Mouse (Mus musculus): ENCODE results near the gene Rnf224. TPM values are rescaled to one million over a fixed set of nuclear protein-coding genes. Genes with fewer than 3 reads are reported as not detected.

The Rnf224 gene
- not detected in 2 replicates for polyA plus RNA-seq (2014; fragmentation: Nextera tagmentation; extraction: Ambion mirVana)

- Histone ChIP-seq H3K27me3 (ENCODE audit: control insufficient read depth, insufficient read depth, low read length) (peaks cover 8% of the 10 kb centered on the region), H3K4me3 (ENCODE audit: low read depth, low read length) (no peak within 1 kb of the TSS), H3K36me3 (replicated peaks; ENCODE audit: control insufficient read depth, insufficient read depth, low read depth, low read length) (no peaks in the 10 kb centered on the region), H3K9me3 (replicated peaks; ENCODE audit: control insufficient read depth, low read length) (no peaks in the 10 kb centered on the region), H3K4me2 (ENCODE audit: low read depth, low read length) (no peak within 1 kb of the TSS), H3K27ac (replicated peaks; ENCODE audit: low read depth, low read length) (no peak within 1 kb of the TSS), H3K4me1 (ENCODE audit: control insufficient read depth, insufficient read depth, low read length) (peaks cover 4% of the 10 kb centered on the region; the same call in 1 of the 2 replicates), H3K9ac (replicated peaks; ENCODE audit: low read length) (no peak within 1 kb of the TSS)
- no peak for DNase-seq (ENCODE audit: low spot score)
- 36% methylated on average over 8 of the region's 8 CpGs for WGBS
- no peak for ATAC-seq (replicated peaks; ENCODE audit: insufficient number of reproducible peaks, low FRiP score, low TSS enrichment, low read depth)
Observed at GRCm38 (mm10) chr2:25236614-25237013, at the start of gene Rnf224. Gene Rnf224 (minus strand): TSS chr2:25236787.

- Histone ChIP-seq H3K4me2 (ENCODE audit: low read depth, low read length) (no peak overlapping the region), H3K9me3 (replicated peaks; ENCODE audit: control insufficient read depth, low read length) (no peaks in the 10 kb centered on the region), H3K9ac (replicated peaks; ENCODE audit: low read length) (no peak overlapping the region), H3K27me3 (ENCODE audit: control insufficient read depth, insufficient read depth, low read length) (peaks cover 34% of the 10 kb centered on the region), H3K36me3 (replicated peaks; ENCODE audit: control insufficient read depth, insufficient read depth, low read depth, low read length) (peaks cover 10% of the 10 kb centered on the region), H3K4me1 (ENCODE audit: control insufficient read depth, insufficient read depth, low read length) (no peaks in the 10 kb centered on the region), H3K27ac (replicated peaks; ENCODE audit: low read depth, low read length) (no peak overlapping the region), H3K4me3 (ENCODE audit: low read depth, low read length) (no peak overlapping the region)
- ATAC-seq (replicated peaks; ENCODE audit: insufficient number of reproducible peaks, low FRiP score, low TSS enrichment, low read depth) (no peak), DNase-seq (ENCODE audit: low spot score) (no peak)
- WGBS, result 83% methylated on average over 1 of the region's 1 CpGs
Observed at GRCm38 (mm10) chr2:25286314-25286713, 49.7 kb upstream of the Rnf224 start.

- DNase-seq (ENCODE audit: low spot score), result no peak
- ATAC-seq (replicated peaks; ENCODE audit: insufficient number of reproducible peaks, low FRiP score, low TSS enrichment, low read depth), result no peak
- H3K9me3 ChIP-seq (replicated peaks; ENCODE audit: control insufficient read depth, low read length), result no peaks in the 10 kb centered on the region
- H3K27me3 ChIP-seq (ENCODE audit: control insufficient read depth, insufficient read depth, low read length), result peaks cover 26% of the 10 kb centered on the region
- no peak overlapping the region for H3K27ac ChIP-seq (replicated peaks; ENCODE audit: low read depth, low read length)
- no peak overlapping the region for H3K4me3 ChIP-seq (ENCODE audit: low read depth, low read length)
- no peak overlapping the region for H3K4me2 ChIP-seq (ENCODE audit: low read depth, low read length)
- 96% methylated on average over 2 of the region's 2 CpGs for WGBS
- no peaks in the 10 kb centered on the region for H3K4me1 ChIP-seq (ENCODE audit: control insufficient read depth, insufficient read depth, low read length)
- peaks cover 11% of the 10 kb centered on the region for H3K36me3 ChIP-seq (replicated peaks; ENCODE audit: control insufficient read depth, insufficient read depth, low read depth, low read length)
- H3K9ac ChIP-seq (replicated peaks; ENCODE audit: low read length), result no peak overlapping the region
Observed at GRCm38 (mm10) chr2:25285551-25285950, 49.0 kb upstream of the Rnf224 start.

GRCm38 (mm10) chr2:25278928-25279882, 42.6 kb upstream of the Rnf224 start:
- Histone ChIP-seq H3K4me1 (ENCODE audit: control insufficient read depth, insufficient read depth, low read length) (no peaks in the 10 kb centered on the region), H3K36me3 (replicated peaks; ENCODE audit: control insufficient read depth, insufficient read depth, low read depth, low read length) (peaks cover 25% of the 10 kb centered on the region), H3K27ac (replicated peaks; ENCODE audit: low read depth, low read length) (no peak overlapping the region), H3K9ac (replicated peaks; ENCODE audit: low read length) (no peak overlapping the region), H3K4me2 (ENCODE audit: low read depth, low read length) (no peak overlapping the region), H3K9me3 (replicated peaks; ENCODE audit: control insufficient read depth, low read length) (no peaks in the 10 kb centered on the region), H3K27me3 (ENCODE audit: control insufficient read depth, insufficient read depth, low read length) (no peaks in the 10 kb centered on the region), H3K4me3 (ENCODE audit: low read depth, low read length) (no peak overlapping the region)
- WGBS, result 65% methylated on average over 13 of the region's 13 CpGs
- ATAC-seq (replicated peaks; ENCODE audit: insufficient number of reproducible peaks, low FRiP score, low TSS enrichment, low read depth) (no peak), DNase-seq (ENCODE audit: low spot score) (peak; percentile 88)

GRCm38 (mm10) chr2:25273010-25273409, 36.4 kb upstream of the Rnf224 start:
- ATAC-seq (replicated peaks; ENCODE audit: insufficient number of reproducible peaks, low FRiP score, low TSS enrichment, low read depth) (no peak), DNase-seq (ENCODE audit: low spot score) (no peak)
- H3K27me3 ChIP-seq (ENCODE audit: control insufficient read depth, insufficient read depth, low read length), result no peaks in the 10 kb centered on the region
- H3K4me3 ChIP-seq (ENCODE audit: low read depth, low read length), result peak overlapping the region; percentile 94
- H3K36me3 ChIP-seq (replicated peaks; ENCODE audit: control insufficient read depth, insufficient read depth, low read depth, low read length), result peaks cover 10% of the 10 kb centered on the region
- peak overlapping the region; percentile 87 for H3K9ac ChIP-seq (replicated peaks; ENCODE audit: low read length)
- no peaks in the 10 kb centered on the region for H3K9me3 ChIP-seq (replicated peaks; ENCODE audit: control insufficient read depth, low read length)
- WGBS, result 42% methylated on average over 16 of the region's 16 CpGs
- H3K27ac ChIP-seq (replicated peaks; ENCODE audit: low read depth, low read length), result no peak overlapping the region
- H3K4me2 ChIP-seq (ENCODE audit: low read depth, low read length), result peak overlapping the region; percentile 90
- H3K4me1 ChIP-seq (ENCODE audit: control insufficient read depth, insufficient read depth, low read length), result peaks cover 4% of the 10 kb centered on the region; the same call in 1 of the 2 replicates

- H3K4me1 ChIP-seq (ENCODE audit: control insufficient read depth, insufficient read depth, low read length), result peaks cover 4% of the 10 kb centered on the region; the same call in 1 of the 2 replicates
Observed at GRCm38 (mm10) chr2:25272515-25272914, 35.9 kb upstream of the Rnf224 start.

GRCm38 (mm10) chr2:25271827-25272511, 35.4 kb upstream of the Rnf224 start, which contains the start of the genes Ssna1 and Anapc2:
Gene Ssna1 (minus strand): TSS chr2:25272438.
Gene Anapc2 (plus strand): TSS chr2:25272478.
- peak within 1 kb of the TSS; percentile 94 for H3K4me3 ChIP-seq (ENCODE audit: low read depth, low read length)
- peaks cover 4% of the 10 kb centered on the region; the same call in 1 of the 2 replicates for H3K4me1 ChIP-seq (ENCODE audit: control insufficient read depth, insufficient read depth, low read length)
- under 1% methylated on average over 54 of the region's 55 CpGs for WGBS
- H3K4me2 ChIP-seq (ENCODE audit: low read depth, low read length), result peak within 1 kb of the TSS; percentile 90
- peak within 1 kb of the TSS; percentile 22; the same call in 1 of the 2 replicates for H3K27ac ChIP-seq (replicated peaks; ENCODE audit: low read depth, low read length)
- DNase-seq (ENCODE audit: low spot score) (peak; percentile 99), ATAC-seq (replicated peaks; ENCODE audit: insufficient number of reproducible peaks, low FRiP score, low TSS enrichment, low read depth) (peak; percentile 94)
- H3K9me3 ChIP-seq (replicated peaks; ENCODE audit: control insufficient read depth, low read length), result no peaks in the 10 kb centered on the region
- no peaks in the 10 kb centered on the region for H3K27me3 ChIP-seq (ENCODE audit: control insufficient read depth, insufficient read depth, low read length)
- H3K36me3 ChIP-seq (replicated peaks; ENCODE audit: control insufficient read depth, insufficient read depth, low read depth, low read length), result peaks cover 5% of the 10 kb centered on the region
- peak within 1 kb of the TSS; percentile 87 for H3K9ac ChIP-seq (replicated peaks; ENCODE audit: low read length)

More at GRCm38 (mm10) chr2:25272515-25272914, 35.9 kb upstream of the Rnf224 start:
- peak overlapping the region; percentile 90 for H3K4me2 ChIP-seq (ENCODE audit: low read depth, low read length)
- H3K9ac ChIP-seq (replicated peaks; ENCODE audit: low read length), result peak overlapping the region; percentile 87
- H3K36me3 ChIP-seq (replicated peaks; ENCODE audit: control insufficient read depth, insufficient read depth, low read depth, low read length), result peaks cover 7% of the 10 kb centered on the region
- peak overlapping the region; percentile 94 for H3K4me3 ChIP-seq (ENCODE audit: low read depth, low read length)
- no peak for DNase-seq (ENCODE audit: low spot score)
- H3K27ac ChIP-seq (replicated peaks; ENCODE audit: low read depth, low read length), result no peak overlapping the region; the same call in 1 of the 2 replicates
- no peaks in the 10 kb centered on the region for H3K9me3 ChIP-seq (replicated peaks; ENCODE audit: control insufficient read depth, low read length)
- H3K27me3 ChIP-seq (ENCODE audit: control insufficient read depth, insufficient read depth, low read length), result no peaks in the 10 kb centered on the region
- WGBS, result under 1% methylated on average over 29 of the region's 29 CpGs
- peak; percentile 56 for ATAC-seq (replicated peaks; ENCODE audit: insufficient number of reproducible peaks, low FRiP score, low TSS enrichment, low read depth)
